Mouse (Mus musculus): ENCODE data around the gene Acap2. TPM values are rescaled to one million over a fixed set of nuclear protein-coding genes. Genes with fewer than 3 reads are reported as not detected.

Gene Acap2
- total and polyA plus RNA-seq, 3 experiments = 31.5 to 47.4 (median 36.9) TPM

- Histone ChIP-seq H3K4me1 (ENCODE audit: control insufficient read depth in 1 of 2, insufficient read depth in 2 of 2) (peaks cover 5 to 15% of the 10 kb centered on the region in 2 experiments; a peak in 3 of 4 replicates), H3K36me3 (replicated peaks in 1 of 2; ENCODE audit: control insufficient read depth in 1 of 2, insufficient read depth in 1 of 2, low read length in 1 of 2) (no peaks in the 10 kb centered on the region), H3K27me3 (replicated peaks) (no peaks in the 10 kb centered on the region), H3K79me2 (replicated peaks; ENCODE audit: control insufficient read depth, extremely low read depth, insufficient read depth, poor library complexity, severe bottlenecking) (no peaks in the 10 kb centered on the region), H3K9me3 (replicated peaks; ENCODE audit: low read length) (peaks cover 1% of the 10 kb centered on the region), H3K4me2 (ENCODE audit: insufficient read depth, low read depth, poor library complexity, severe bottlenecking) (no peak overlapping the region), H3K4me3 (replicated peaks in 1 of 3; ENCODE audit: low read depth in 2 of 3, low read length in 2 of 3, poor library complexity in 1 of 3) (no peak overlapping the region), H3K9ac (ENCODE audit: insufficient read depth, low read depth) (no peak overlapping the region), H3K27ac (ENCODE audit: insufficient read depth, low read depth) (no peak overlapping the region)
- DNase-seq (ENCODE audit: extremely low read depth) = no peak
- dilution Hi-C loops (cut with MboI; ENCODE audit: extremely low pct_ligation_motif_present, extremely low pct_unique_long_range_greater_than_20kb, low sequenced_read_pairs) = no loop called here
- in situ Hi-C loops (cut with MboI; ENCODE audit: low pct_ligation_motif_present, low pct_unique_long_range_greater_than_20kb, low sequenced_read_pairs) = loop anchor here (5.0 kb wide), 1 partner anchor 32 kb away; no protein-coding TSS in a partner anchor
- TF ChIP-seq USF1 (IDR thresholded peaks at IDR 0.05; ENCODE audit: low read depth, low read length) (no peak), BHLHE40 (IDR thresholded peaks at IDR 0.05; ENCODE audit: low read depth, low read length) (0 out of 2 replicates have a peak, but pooled peaks have one; percentile 31), CHD2 (IDR thresholded peaks at IDR 0.05; ENCODE audit: low read length) (no peak), ZMIZ1 (IDR thresholded peaks at IDR 0.05; ENCODE audit: low read depth, low read length) (no peak), MEF2A (IDR thresholded peaks at IDR 0.05; ENCODE audit: borderline replicate concordance, low read depth, low read length) (no peak), NELFE (IDR thresholded peaks at IDR 0.05; ENCODE audit: low read depth, low read length) (no peak)
Observed at GRCm38 (mm10) chr16:31209911-31210310, 8.9 kb upstream of the Acap2 start.

- H3K79me2 ChIP-seq (replicated peaks; ENCODE audit: control insufficient read depth, extremely low read depth, insufficient read depth, poor library complexity, severe bottlenecking) = no peaks in the 10 kb centered on the region
- H3K9ac ChIP-seq (ENCODE audit: insufficient read depth, low read depth) = no peak overlapping the region
- 0 out of 2 replicates have a peak overlapping the region, but pooled peaks have one; percentile 2 for H3K4me2 ChIP-seq (ENCODE audit: insufficient read depth, low read depth, poor library complexity, severe bottlenecking)
- in situ Hi-C loops (cut with MboI; ENCODE audit: low pct_ligation_motif_present, low pct_unique_long_range_greater_than_20kb, low sequenced_read_pairs) (loop anchor here (5.0 kb wide), 1 partner anchor 37 kb away; no protein-coding TSS in a partner anchor), dilution Hi-C loops (cut with MboI; ENCODE audit: extremely low pct_ligation_motif_present, extremely low pct_unique_long_range_greater_than_20kb, low sequenced_read_pairs) (no loop called here)
- H3K4me1 ChIP-seq (ENCODE audit: control insufficient read depth in 1 of 2, insufficient read depth in 2 of 2) = peaks cover 11 to 23% of the 10 kb centered on the region in 2 experiments; a peak in 3 of 4 replicates
- H3K9me3 ChIP-seq (replicated peaks; ENCODE audit: low read length) = no peaks in the 10 kb centered on the region
- no peak overlapping the region for H3K27ac ChIP-seq (ENCODE audit: insufficient read depth, low read depth)
- peak; percentile 68 for DNase-seq (ENCODE audit: extremely low read depth)
- no peaks in the 10 kb centered on the region for H3K27me3 ChIP-seq (replicated peaks)
- H3K4me3 ChIP-seq (replicated peaks in 1 of 3; ENCODE audit: low read depth in 2 of 3, low read length in 2 of 3, poor library complexity in 1 of 3) = no peak overlapping the region
- no peaks in the 10 kb centered on the region for H3K36me3 ChIP-seq (replicated peaks in 1 of 2; ENCODE audit: control insufficient read depth in 1 of 2, insufficient read depth in 1 of 2, low read length in 1 of 2)
- TF ChIP-seq TCF12 (IDR thresholded peaks at IDR 0.05; ENCODE audit: low read depth, low read length) (no peak), USF2 (conservative IDR thresholded peaks at IDR 0.05; ENCODE audit: low read depth, low read length) (no peak), MAX (IDR thresholded peaks at IDR 0.05; ENCODE audit: low read length) (no peak), POLR2A (IDR thresholded peaks at IDR 0.05; ENCODE audit: low read depth, low read length) (no peak), CHD2 (IDR thresholded peaks at IDR 0.05; ENCODE audit: low read length) (no peak), JUN (IDR thresholded peaks at IDR 0.05; ENCODE audit: insufficient read depth, low read depth, low read length) (no peak), POLR2AphosphoS2 (IDR thresholded peaks at IDR 0.05; ENCODE audit: low read depth, low read length) (no peak), JUND (conservative IDR thresholded peaks at IDR 0.05; ENCODE audit: low read depth, low read length) (peak; percentile 66; the same call in 1 of the 2 replicates), USF1 (IDR thresholded peaks at IDR 0.05; ENCODE audit: low read depth, low read length) (no peak), NELFE (IDR thresholded peaks at IDR 0.05; ENCODE audit: low read depth, low read length) (no peak), SIN3A (IDR thresholded peaks at IDR 0.05; ENCODE audit: low read length) (no peak), EP300 (IDR thresholded peaks at IDR 0.05; ENCODE audit: low read length) (peak; percentile 41; the same call in 1 of the 2 replicates), KAT2A (IDR thresholded peaks at IDR 0.05; ENCODE audit: insufficient replicate concordance, low read length) (no peak), UBTF (IDR thresholded peaks at IDR 0.05; ENCODE audit: low read depth, low read length) (no peak), ZNF384 (IDR thresholded peaks at IDR 0.05; ENCODE audit: low read depth, low read length) (no peak), RAD21 (IDR thresholded peaks at IDR 0.05; ENCODE audit: low read depth, low read length) (no peak), ZC3H11A (IDR thresholded peaks at IDR 0.05; ENCODE audit: low read depth, low read length) (no peak), CTCF (conservative IDR thresholded peaks at IDR 0.05 in 1 of 2, IDR thresholded peaks at IDR 0.05 in 1 of 2; ENCODE audit: low read depth in 2 of 2, low read length in 2 of 2) (no peak), MAZ (IDR thresholded peaks at IDR 0.05; ENCODE audit: low read depth, low read length) (peak; percentile 45; the same call in 1 of the 2 replicates), ZMIZ1 (IDR thresholded peaks at IDR 0.05; ENCODE audit: low read depth, low read length) (no peak), MYC (IDR thresholded peaks at IDR 0.05; ENCODE audit: low read depth, low read length) (no peak), MXI1 (IDR thresholded peaks at IDR 0.05; ENCODE audit: low read depth, low read length) (no peak), PAX5 (IDR thresholded peaks at IDR 0.05; ENCODE audit: low read length) (no peak), MAFK (IDR thresholded peaks at IDR 0.05; ENCODE audit: insufficient replicate concordance, low read length) (peak; percentile 57; the same call in 1 of the 2 replicates), GABPA (IDR thresholded peaks at IDR 0.05; ENCODE audit: insufficient replicate concordance, low read depth, low read length) (no peak), NRF1 (IDR thresholded peaks at IDR 0.05; ENCODE audit: low read depth, low read length) (no peak), SMC3 (IDR thresholded peaks at IDR 0.05; ENCODE audit: low read depth, low read length) (no peak), TBP (conservative IDR thresholded peaks at IDR 0.05; ENCODE audit: low read depth, low read length) (peak; percentile 96), HCFC1 (IDR thresholded peaks at IDR 0.05; ENCODE audit: low read depth, low read length) (no peak), BHLHE40 (IDR thresholded peaks at IDR 0.05; ENCODE audit: low read depth, low read length) (peak; percentile 67), ETS1 (conservative IDR thresholded peaks at IDR 0.05; ENCODE audit: low read depth, low read length) (peak; percentile 83), ELF1 (IDR thresholded peaks at IDR 0.05; ENCODE audit: low read depth, low read length) (peak; percentile 33; the same call in 1 of the 2 replicates)
Observed at GRCm38 (mm10) chr16:31205726-31206125, 4.7 kb upstream of the Acap2 start.

Data from CH12.LX (cell line).